Mouse (Mus musculus) intestine, embryonic 15.5 days (tissue): ENCODE data around the gene Olfr318. TPM values are rescaled to one million over a fixed set of nuclear protein-coding genes. Genes with fewer than 3 reads are reported as not detected.

ENCODE experiments used
- ATAC-seq: fragments of 200-750 bp; cut with Nextera tagmentation; 2 replicates; pipeline ENCODE4 v1.8.0; 2017; ENCODE audit warnings: moderate TSS enrichment, moderate library complexity
- H3K27ac ChIP-seq: fragments of 300-500 bp; sonication (generic); 2 replicates; pipeline ENCODE4 v1.5.1; 2015; ENCODE audit warnings: mild to moderate bottlenecking, inconsistent platforms
- H3K27me3 ChIP-seq: fragments of 300-500 bp; sonication (generic); replicated peaks from 2 replicates; pipeline ENCODE4 v1.6.1; 2015; ENCODE audit warnings: inconsistent platforms
- H3K36me3 ChIP-seq: fragments of 300-500 bp; sonication (generic); 2 replicates; pipeline ENCODE4 v1.6.1; 2015; ENCODE audit warnings: inconsistent platforms
- H3K4me1 ChIP-seq: fragments of 300-500 bp; sonication (generic); replicated peaks from 2 replicates; pipeline ENCODE4 v1.6.1; 2015; ENCODE audit warnings: inconsistent platforms
- H3K4me2 ChIP-seq: fragments of 300-500 bp; sonication (generic); replicated peaks from 2 replicates; pipeline ENCODE4 v1.6.1; 2015; ENCODE audit warnings: mild to moderate bottlenecking, inconsistent platforms
- H3K4me3 ChIP-seq: fragments of 300-500 bp; sonication (generic); replicated peaks from 2 replicates; pipeline ENCODE4 v1.5.1; 2015; ENCODE audit warnings: inconsistent platforms
- H3K9ac ChIP-seq: fragments of 300-500 bp; sonication (generic); 2 replicates; pipeline ENCODE4 v1.6.1; 2015; ENCODE audit warnings: inconsistent platforms
- H3K9me3 ChIP-seq: fragments of 300-500 bp; sonication (generic); 2 replicates; pipeline ENCODE4 v1.6.1; 2016; ENCODE audit warnings: inconsistent platforms
- polyA plus RNA-seq: library from polyadenylated mRNA; unstranded; fragments of >200 nt; fragmentation: Nextera tagmentation; extraction: Ambion mirVana; gene quantifications from 2 replicates; pipeline ENCODE4 v1.2.1, GENCODE M21; 2015

Olfr318 gene
- polyA plus RNA-seq, 1 experiment from 2014 or later, result not detected

- Histone ChIP-seq H3K4me3 (no peak overlapping the region), H3K4me1 (no peaks in the 10 kb centered on the region), H3K9me3 (no peaks in the 10 kb centered on the region), H3K27ac (no peak overlapping the region), H3K36me3 (no peaks in the 10 kb centered on the region), H3K27me3 (no peaks in the 10 kb centered on the region), H3K4me2 (no peak overlapping the region), H3K9ac (no peak overlapping the region)
- ATAC-seq, result no peak
Observed at GRCm38 (mm10) chr11:58669252-58669651, 54.6 kb downstream of the Olfr318 start.

Other genes starting within 250 kb of the Olfr318 start
- not detected in 2 replicates for gene Olfr332, start 231.5 kb downstream of the Olfr318 start, polyA plus RNA-seq
- gene Olfr331, start 221.4 kb downstream of the Olfr318 start, polyA plus RNA-seq, result not detected in 2 replicates
- not detected in 2 replicates for gene Olfr330, start 189.2 kb downstream of the Olfr318 start, polyA plus RNA-seq
- not detected in 2 replicates for gene Olfr329-ps, start 177.6 kb downstream of the Olfr318 start, polyA plus RNA-seq
- gene Olfr328, start 168.4 kb downstream of the Olfr318 start, polyA plus RNA-seq, result 0.05 TPM in 1 of 2 replicates, not detected in the other
- gene Olfr224, start 153.5 kb downstream of the Olfr318 start, polyA plus RNA-seq, result not detected in 2 replicates
- gene Olfr325, start 146.3 kb downstream of the Olfr318 start, polyA plus RNA-seq, result not detected in 2 replicates
- not detected in 2 replicates for gene Olfr324, start 128.9 kb downstream of the Olfr318 start, polyA plus RNA-seq
- 0.19 TPM in 1 of 2 replicates, not detected in the other for gene 2210407C18Rik, start 107.9 kb downstream of the Olfr318 start, polyA plus RNA-seq
- not detected in 2 replicates for gene Olfr323, start 93.5 kb downstream of the Olfr318 start, polyA plus RNA-seq
- 0.16 and 0.23 TPM in 2 replicates for gene Trim58, start 83.5 kb downstream of the Olfr318 start, polyA plus RNA-seq
- not detected in 2 replicates for gene Olfr322, start 65.2 kb downstream of the Olfr318 start, polyA plus RNA-seq
- gene Olfr320, start 42.9 kb downstream of the Olfr318 start, polyA plus RNA-seq, result not detected in 2 replicates
- not detected in 2 replicates for gene Olfr319, start 24.9 kb downstream of the Olfr318 start, polyA plus RNA-seq
- gene Olfr317, start 15.2 kb upstream of the Olfr318 start, polyA plus RNA-seq, result not detected in 2 replicates
- not detected in 2 replicates for gene Olfr316, start 28.7 kb upstream of the Olfr318 start, polyA plus RNA-seq
- gene Olfr315, start 49.2 kb upstream of the Olfr318 start, polyA plus RNA-seq, result not detected in 2 replicates
- not detected in 2 replicates for gene Olfr314, start 58.9 kb upstream of the Olfr318 start, polyA plus RNA-seq
- 16.8 and 17.2 TPM in 2 replicates for gene Fam183b, start 77.9 kb upstream of the Olfr318 start, polyA plus RNA-seq
- gene Olfr313, start 91.0 kb upstream of the Olfr318 start, polyA plus RNA-seq, result not detected in 2 replicates
- not detected in 2 replicates for gene Olfr312, start 105.2 kb upstream of the Olfr318 start, polyA plus RNA-seq
- gene Olfr311, start 115.2 kb upstream of the Olfr318 start, polyA plus RNA-seq, result not detected in 2 replicates
- gene Gm12258, start 123.1 kb upstream of the Olfr318 start, polyA plus RNA-seq, result 5.4 and 6.1 TPM in 2 replicates
- gene 2810021J22Rik, start 143.2 kb upstream of the Olfr318 start, polyA plus RNA-seq, result 6.1 and 7.3 TPM in 2 replicates
- 3.7 and 4.6 TPM in 2 replicates for gene Zfp39, start 180.2 kb upstream of the Olfr318 start, polyA plus RNA-seq
- 0.27 and 0.34 TPM in 2 replicates for gene Btnl10, start 193.9 kb upstream of the Olfr318 start, polyA plus RNA-seq
- gene Rnf187, start 214.9 kb upstream of the Olfr318 start, polyA plus RNA-seq, result 201 and 207 TPM in 2 replicates
- 39.9 and 40.0 TPM in 2 replicates for gene Hist3h2ba, start 224.9 kb upstream of the Olfr318 start, polyA plus RNA-seq
- 27.2 and 28.3 TPM in 2 replicates for gene Hist3h2a, start 230.7 kb upstream of the Olfr318 start, polyA plus RNA-seq
- 0.16 and 0.35 TPM in 2 replicates for gene Trim17, start 230.7 kb upstream of the Olfr318 start, polyA plus RNA-seq